Mouse (Mus musculus): Measurements from ENCODE around the gene Krt80. TPM values are rescaled to one million over a fixed set of nuclear protein-coding genes. Genes with fewer than 3 reads are reported as not detected.

Gene Krt80
- polyA plus RNA-seq, 1 experiment from 2014 or later = 1.6 TPM

DNA sequence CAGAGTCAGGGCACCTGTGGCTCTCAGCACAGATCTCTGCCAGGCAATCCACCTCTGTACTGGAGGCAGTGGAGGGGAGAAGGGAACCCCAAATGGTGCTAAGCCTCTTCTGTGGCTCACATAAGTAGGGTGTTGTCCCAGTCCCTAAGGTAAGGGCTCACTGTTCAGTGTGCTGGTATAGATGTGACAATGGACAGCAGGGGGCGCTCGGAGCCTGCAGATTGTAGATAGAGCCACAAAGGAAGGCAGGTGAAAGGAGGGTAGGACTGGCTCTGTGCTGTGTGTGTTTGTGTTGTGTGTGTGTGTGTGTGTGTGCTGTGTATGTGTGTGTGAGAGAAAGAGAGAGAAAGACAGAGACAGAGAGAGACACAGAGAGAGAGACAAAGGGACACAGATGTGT is 30.4 kb downstream of the Krt80 start:
- H3K9me3 ChIP-seq (ENCODE audit: control insufficient read depth, low read length) = no peaks in the 10 kb centered on the region
- ATAC-seq (replicated peaks; ENCODE audit: low FRiP score, low TSS enrichment, low read depth) (peak; percentile 79), DNase-seq (ENCODE audit: low spot score) (peak; percentile 93)
- 0% methylated on average over 2 of the region's 2 CpGs for WGBS
- peaks cover 3% of the 10 kb centered on the region; the same call in 1 of the 2 replicates for H3K4me1 ChIP-seq (replicated peaks; ENCODE audit: control insufficient read depth, insufficient read depth, low read length)
- H3K9ac ChIP-seq (ENCODE audit: low read length) = no peak overlapping the region
- no peak overlapping the region for H3K4me2 ChIP-seq (ENCODE audit: low read length)
- no peak overlapping the region for H3K27ac ChIP-seq (ENCODE audit: low read depth)
- H3K4me3 ChIP-seq (ENCODE audit: low read depth, low read length) = no peak overlapping the region
- H3K36me3 ChIP-seq (ENCODE audit: control insufficient read depth, insufficient read depth, low read length) = no peaks in the 10 kb centered on the region
- no peaks in the 10 kb centered on the region for H3K27me3 ChIP-seq (replicated peaks; ENCODE audit: control insufficient read depth, insufficient read depth, low read length)

DNA sequence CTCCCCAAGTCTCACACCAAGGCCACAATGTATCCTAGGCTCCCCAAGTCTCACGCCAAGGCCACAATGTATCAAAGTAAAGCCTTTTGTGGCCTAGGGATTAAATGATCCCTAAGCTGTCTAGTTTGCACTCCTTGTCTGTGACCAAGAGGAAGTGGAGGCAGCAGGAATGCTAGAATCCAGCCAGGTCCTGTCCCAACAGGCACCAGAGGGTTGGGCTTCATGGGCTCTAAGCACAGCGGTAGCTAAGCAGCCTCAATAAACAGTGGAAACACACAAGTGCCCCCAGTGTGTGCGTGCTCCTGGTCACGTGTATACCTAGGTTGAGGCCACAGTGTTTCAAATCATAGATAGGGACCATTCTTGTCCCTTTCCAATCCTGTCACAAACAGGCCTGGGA is 31.6 kb downstream of the Krt80 start:
- DNase-seq (ENCODE audit: low spot score) (no peak), ATAC-seq (replicated peaks; ENCODE audit: low FRiP score, low TSS enrichment, low read depth) (no peak)
- Histone ChIP-seq H3K4me2 (ENCODE audit: low read length) (no peak overlapping the region), H3K9ac (ENCODE audit: low read length) (no peak overlapping the region), H3K27ac (ENCODE audit: low read depth) (no peak overlapping the region), H3K4me3 (ENCODE audit: low read depth, low read length) (no peak overlapping the region), H3K4me1 (replicated peaks; ENCODE audit: control insufficient read depth, insufficient read depth, low read length) (peaks cover 3% of the 10 kb centered on the region; the same call in 1 of the 2 replicates), H3K9me3 (ENCODE audit: control insufficient read depth, low read length) (no peaks in the 10 kb centered on the region), H3K27me3 (replicated peaks; ENCODE audit: control insufficient read depth, insufficient read depth, low read length) (no peaks in the 10 kb centered on the region), H3K36me3 (ENCODE audit: control insufficient read depth, insufficient read depth, low read length) (no peaks in the 10 kb centered on the region)
- WGBS = 72% methylated on average over 4 of the region's 4 CpGs

DNA sequence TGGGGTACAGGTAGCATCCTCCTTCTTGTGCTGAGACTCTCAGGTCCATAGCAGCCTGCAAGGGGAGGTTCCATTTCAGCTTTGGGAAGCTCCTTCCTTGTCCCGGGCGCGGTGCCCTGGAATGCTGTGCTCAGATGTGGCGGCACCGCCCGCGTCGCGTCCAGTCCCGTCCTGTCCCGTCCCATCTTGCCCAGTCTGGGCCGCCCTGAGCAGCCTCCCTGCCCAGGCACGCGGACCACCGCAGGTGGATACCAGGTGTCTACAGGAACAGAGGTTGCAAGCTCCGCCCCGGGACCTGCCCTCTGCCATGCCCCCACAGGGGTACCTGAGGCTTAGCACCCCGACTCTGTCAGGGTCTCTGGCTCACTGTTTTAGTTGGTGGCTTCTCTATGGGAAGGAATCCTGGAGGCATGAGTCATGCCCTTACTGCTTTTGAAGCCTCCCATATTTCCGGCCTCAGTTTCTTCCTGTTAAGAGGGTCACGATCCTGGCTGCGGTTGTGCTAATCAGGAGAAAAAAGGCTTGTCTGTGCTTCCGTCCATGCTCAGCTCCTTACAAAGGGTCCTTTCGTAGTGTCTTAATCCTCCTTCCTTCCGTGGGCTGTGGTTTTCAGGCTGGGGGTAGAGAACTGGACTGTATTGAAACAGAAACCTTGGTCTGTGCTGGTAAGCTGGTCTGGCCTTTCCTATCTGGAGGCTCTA is 33.3 kb downstream of the Krt80 start:
- Histone ChIP-seq H3K4me3 (ENCODE audit: low read depth, low read length) (no peak overlapping the region), H3K36me3 (ENCODE audit: control insufficient read depth, insufficient read depth, low read length) (no peaks in the 10 kb centered on the region), H3K4me1 (replicated peaks; ENCODE audit: control insufficient read depth, insufficient read depth, low read length) (peaks cover 3% of the 10 kb centered on the region; the same call in 1 of the 2 replicates), H3K27ac (ENCODE audit: low read depth) (no peak overlapping the region), H3K27me3 (replicated peaks; ENCODE audit: control insufficient read depth, insufficient read depth, low read length) (no peaks in the 10 kb centered on the region), H3K9me3 (ENCODE audit: control insufficient read depth, low read length) (no peaks in the 10 kb centered on the region), H3K4me2 (ENCODE audit: low read length) (no peak overlapping the region), H3K9ac (ENCODE audit: low read length) (no peak overlapping the region)
- DNase-seq (ENCODE audit: low spot score) (no peak), ATAC-seq (replicated peaks; ENCODE audit: low FRiP score, low TSS enrichment, low read depth) (no peak)
- WGBS = 55% methylated on average over 24 of the region's 24 CpGs

DNA sequence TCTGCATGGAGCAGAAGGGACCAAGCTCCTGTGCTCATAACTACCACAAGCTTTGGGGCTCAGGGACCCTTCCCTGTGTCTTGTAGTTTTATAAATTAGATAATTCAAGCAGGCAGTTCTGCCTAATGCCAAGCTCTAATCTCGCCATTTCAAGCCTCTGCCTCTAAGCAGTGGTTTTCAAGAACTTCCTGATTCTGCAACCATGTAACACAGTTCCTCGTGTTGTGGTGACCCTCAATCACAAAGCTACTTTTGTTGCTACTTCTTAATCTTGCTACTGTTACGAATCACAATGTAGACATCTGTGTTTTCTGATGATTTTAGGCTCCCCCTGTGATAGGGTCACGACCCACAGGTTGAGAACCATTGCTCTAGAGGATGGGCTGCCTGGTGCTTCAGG is 36.3 kb downstream of the Krt80 start:
- DNase-seq (ENCODE audit: low spot score) (no peak), ATAC-seq (replicated peaks; ENCODE audit: low FRiP score, low TSS enrichment, low read depth) (no peak)
- H3K36me3 ChIP-seq (ENCODE audit: control insufficient read depth, insufficient read depth, low read length) = no peaks in the 10 kb centered on the region
- 69% methylated on average over 4 of the region's 4 CpGs for WGBS
- H3K4me2 ChIP-seq (ENCODE audit: low read length) = no peak overlapping the region
- H3K9ac ChIP-seq (ENCODE audit: low read length) = no peak overlapping the region
- no peaks in the 10 kb centered on the region for H3K27me3 ChIP-seq (replicated peaks; ENCODE audit: control insufficient read depth, insufficient read depth, low read length)
- no peaks in the 10 kb centered on the region for H3K9me3 ChIP-seq (ENCODE audit: control insufficient read depth, low read length)
- H3K4me1 ChIP-seq (replicated peaks; ENCODE audit: control insufficient read depth, insufficient read depth, low read length) = peaks cover 10% of the 10 kb centered on the region; the same call in 1 of the 2 replicates
- no peak overlapping the region for H3K4me3 ChIP-seq (ENCODE audit: low read depth, low read length)
- H3K27ac ChIP-seq (ENCODE audit: low read depth) = no peak overlapping the region

DNA sequence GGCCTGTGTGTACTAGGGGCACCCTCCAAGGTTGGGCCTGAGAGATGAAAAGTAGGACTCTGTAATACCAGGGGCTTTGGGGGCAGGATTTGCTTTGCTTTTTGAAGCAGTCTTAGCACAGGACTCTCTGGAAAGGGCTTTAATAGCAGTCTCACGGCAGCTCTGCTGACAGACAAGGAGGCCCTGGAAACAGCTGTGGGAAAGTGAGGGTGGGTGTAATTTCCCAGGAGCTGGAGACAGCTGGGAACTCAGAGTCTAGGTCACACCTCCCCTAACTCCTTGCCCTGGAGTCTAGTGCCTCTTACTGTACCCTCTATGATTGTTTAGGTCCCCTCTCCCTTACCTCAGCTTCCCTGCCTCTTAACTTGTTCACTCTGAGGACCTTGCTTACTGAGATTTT is 36.8 kb downstream of the Krt80 start:
- WGBS = 20% methylated on average over 1 of the region's 1 CpGs
- no peak for DNase-seq (ENCODE audit: low spot score)
- Histone ChIP-seq H3K27me3 (replicated peaks; ENCODE audit: control insufficient read depth, insufficient read depth, low read length) (no peaks in the 10 kb centered on the region), H3K4me2 (ENCODE audit: low read length) (no peak overlapping the region), H3K9me3 (ENCODE audit: control insufficient read depth, low read length) (no peaks in the 10 kb centered on the region), H3K4me3 (ENCODE audit: low read depth, low read length) (no peak overlapping the region), H3K4me1 (replicated peaks; ENCODE audit: control insufficient read depth, insufficient read depth, low read length) (peaks cover 10% of the 10 kb centered on the region; the same call in 1 of the 2 replicates), H3K36me3 (ENCODE audit: control insufficient read depth, insufficient read depth, low read length) (no peaks in the 10 kb centered on the region), H3K9ac (ENCODE audit: low read length) (no peak overlapping the region), H3K27ac (ENCODE audit: low read depth) (no peak overlapping the region)
- no peak for ATAC-seq (replicated peaks; ENCODE audit: low FRiP score, low TSS enrichment, low read depth)

DNA sequence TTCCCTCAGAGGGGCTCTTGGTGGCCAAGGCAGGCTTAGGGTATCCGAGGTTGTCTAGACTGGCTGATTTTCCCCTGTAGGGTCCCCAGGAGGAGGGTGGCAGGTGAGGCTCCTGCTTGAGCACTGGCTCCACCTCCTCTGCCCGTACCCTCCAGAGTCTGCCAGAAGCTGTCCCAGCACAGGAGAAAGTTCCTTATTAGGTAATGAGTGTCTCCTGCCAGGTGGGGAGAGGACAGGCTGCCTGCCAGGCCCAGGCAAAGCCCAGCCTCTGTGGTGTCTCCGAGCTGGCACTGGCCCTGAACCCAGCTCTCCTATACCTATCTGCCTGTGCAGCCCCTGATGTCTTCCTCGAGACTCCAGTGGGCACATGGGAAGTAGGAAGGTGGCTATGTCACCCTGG is 37.6 kb downstream of the Krt80 start:
- DNase-seq (ENCODE audit: low spot score) (no peak), ATAC-seq (replicated peaks; ENCODE audit: low FRiP score, low TSS enrichment, low read depth) (no peak)
- peaks cover 17% of the 10 kb centered on the region; the same call in 1 of the 2 replicates for H3K4me1 ChIP-seq (replicated peaks; ENCODE audit: control insufficient read depth, insufficient read depth, low read length)
- no peak overlapping the region for H3K9ac ChIP-seq (ENCODE audit: low read length)
- no peak overlapping the region for H3K4me3 ChIP-seq (ENCODE audit: low read depth, low read length)
- H3K36me3 ChIP-seq (ENCODE audit: control insufficient read depth, insufficient read depth, low read length) = no peaks in the 10 kb centered on the region
- no peak overlapping the region for H3K27ac ChIP-seq (ENCODE audit: low read depth)
- no peaks in the 10 kb centered on the region for H3K9me3 ChIP-seq (ENCODE audit: control insufficient read depth, low read length)
- 63% methylated on average over 4 of the region's 4 CpGs for WGBS
- H3K27me3 ChIP-seq (replicated peaks; ENCODE audit: control insufficient read depth, insufficient read depth, low read length) = no peaks in the 10 kb centered on the region
- no peak overlapping the region for H3K4me2 ChIP-seq (ENCODE audit: low read length)

DNA sequence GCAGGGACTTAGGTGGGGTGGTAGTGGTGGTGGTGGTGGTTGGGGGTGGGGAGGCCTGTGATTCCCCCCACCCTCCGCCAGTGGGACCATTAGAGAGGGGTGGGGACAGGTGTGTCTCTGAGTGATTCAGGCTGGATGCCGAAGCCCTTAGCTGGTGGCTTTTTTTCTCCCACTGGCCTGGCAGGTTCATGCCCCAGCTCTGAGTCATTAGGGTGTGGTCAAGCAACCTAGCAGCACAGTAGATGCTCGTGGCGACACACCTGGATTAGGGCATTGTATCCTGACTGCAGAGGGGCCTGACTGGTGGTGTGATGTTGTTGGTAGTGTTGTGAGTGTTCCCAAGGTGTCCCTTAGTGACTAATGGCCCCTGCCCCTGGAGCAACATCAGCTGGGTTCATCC is 38.9 kb downstream of the Krt80 start:
- Histone ChIP-seq H3K4me2 (ENCODE audit: low read length) (no peak overlapping the region), H3K27me3 (replicated peaks; ENCODE audit: control insufficient read depth, insufficient read depth, low read length) (no peaks in the 10 kb centered on the region), H3K27ac (ENCODE audit: low read depth) (no peak overlapping the region), H3K9me3 (ENCODE audit: control insufficient read depth, low read length) (no peaks in the 10 kb centered on the region), H3K4me3 (ENCODE audit: low read depth, low read length) (no peak overlapping the region), H3K4me1 (replicated peaks; ENCODE audit: control insufficient read depth, insufficient read depth, low read length) (peaks cover 17% of the 10 kb centered on the region; the same call in 1 of the 2 replicates), H3K36me3 (ENCODE audit: control insufficient read depth, insufficient read depth, low read length) (no peaks in the 10 kb centered on the region), H3K9ac (ENCODE audit: low read length) (no peak overlapping the region)
- DNase-seq (ENCODE audit: low spot score) (no peak), ATAC-seq (replicated peaks; ENCODE audit: low FRiP score, low TSS enrichment, low read depth) (no peak; the same call in 1 of the 2 replicates)
- WGBS = 65% methylated on average over 4 of the region's 4 CpGs

DNA sequence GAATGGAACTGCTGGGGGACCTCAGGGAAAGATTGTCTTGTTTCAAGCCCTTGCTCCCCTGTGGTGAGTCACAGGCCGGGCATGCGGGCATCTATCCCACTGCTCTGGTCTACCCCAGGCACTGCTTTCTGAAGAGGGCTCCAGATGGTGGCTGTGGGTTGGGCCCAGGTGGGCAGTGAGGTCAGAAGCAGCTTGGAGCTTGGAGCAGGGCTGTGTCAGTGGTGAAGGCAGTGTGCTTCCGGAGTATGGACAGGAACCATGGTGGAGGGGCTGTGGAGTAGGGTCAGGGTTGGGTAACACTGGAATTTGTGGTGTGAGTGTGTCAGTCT is 40.4 kb downstream of the Krt80 start:
- 75% methylated on average over 3 of the region's 3 CpGs for WGBS
- H3K4me2 ChIP-seq (ENCODE audit: low read length) = no peak overlapping the region
- no peaks in the 10 kb centered on the region for H3K9me3 ChIP-seq (ENCODE audit: control insufficient read depth, low read length)
- H3K4me1 ChIP-seq (replicated peaks; ENCODE audit: control insufficient read depth, insufficient read depth, low read length) = peaks cover 17% of the 10 kb centered on the region; the same call in 1 of the 2 replicates
- H3K9ac ChIP-seq (ENCODE audit: low read length) = no peak overlapping the region
- H3K27ac ChIP-seq (ENCODE audit: low read depth) = no peak overlapping the region
- DNase-seq (ENCODE audit: low spot score) (no peak), ATAC-seq (replicated peaks; ENCODE audit: low FRiP score, low TSS enrichment, low read depth) (no peak)
- no peak overlapping the region for H3K4me3 ChIP-seq (ENCODE audit: low read depth, low read length)
- no peaks in the 10 kb centered on the region for H3K27me3 ChIP-seq (replicated peaks; ENCODE audit: control insufficient read depth, insufficient read depth, low read length)
- no peaks in the 10 kb centered on the region for H3K36me3 ChIP-seq (ENCODE audit: control insufficient read depth, insufficient read depth, low read length)

DNA sequence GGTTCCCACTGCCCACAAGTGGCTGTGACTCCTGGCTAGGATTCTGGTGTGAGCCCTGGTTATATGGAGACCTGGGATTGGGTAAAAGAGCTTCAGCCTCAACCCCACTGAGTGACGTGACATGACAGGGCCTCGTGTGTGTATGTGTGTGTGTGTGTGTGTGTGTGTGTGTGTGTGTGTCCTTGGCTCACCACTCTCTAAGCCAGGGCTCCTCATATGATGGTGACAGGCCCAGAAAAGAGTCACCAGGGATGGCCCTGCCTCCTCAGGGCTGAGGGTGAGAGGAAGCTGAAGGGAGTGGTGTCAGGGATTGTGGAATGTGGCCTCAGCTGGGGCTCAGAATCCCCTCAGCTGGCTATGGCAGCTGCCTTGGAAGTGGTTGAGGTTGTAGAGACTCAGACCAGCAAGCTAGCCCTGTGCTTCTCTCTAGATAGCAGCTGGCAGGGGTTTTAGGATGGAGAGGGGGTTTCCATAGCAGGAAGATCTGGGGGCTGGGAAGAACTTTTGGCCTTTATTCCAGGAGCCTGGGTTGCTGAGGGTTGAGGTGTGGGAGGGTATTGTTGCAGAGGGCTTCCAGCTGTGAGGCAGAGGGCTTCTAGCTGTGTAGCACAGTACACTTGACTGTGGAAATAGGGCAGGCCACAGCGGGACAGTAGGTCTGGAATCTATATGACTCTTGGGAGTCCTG is 40.9 kb downstream of the Krt80 start:
- Histone ChIP-seq H3K9ac (ENCODE audit: low read length) (no peak overlapping the region), H3K9me3 (ENCODE audit: control insufficient read depth, low read length) (no peaks in the 10 kb centered on the region), H3K4me1 (replicated peaks; ENCODE audit: control insufficient read depth, insufficient read depth, low read length) (peaks cover 17% of the 10 kb centered on the region; the same call in 1 of the 2 replicates), H3K27me3 (replicated peaks; ENCODE audit: control insufficient read depth, insufficient read depth, low read length) (no peaks in the 10 kb centered on the region), H3K4me3 (ENCODE audit: low read depth, low read length) (no peak overlapping the region), H3K27ac (ENCODE audit: low read depth) (no peak overlapping the region), H3K4me2 (ENCODE audit: low read length) (no peak overlapping the region), H3K36me3 (ENCODE audit: control insufficient read depth, insufficient read depth, low read length) (no peaks in the 10 kb centered on the region)
- ATAC-seq (replicated peaks; ENCODE audit: low FRiP score, low TSS enrichment, low read depth) (no peak), DNase-seq (ENCODE audit: low spot score) (no peak)
- 73% methylated on average over 3 of the region's 3 CpGs for WGBS
